Mouse (Mus musculus) c-Kit-positive CD71-positive TER-119-negative erythroid progenitor cells, embryonic 14.5 days (primary cell): ENCODE results near the gene Vmn2r63.
"Not testable (repeated sequence)": the region's sequence is repeated elsewhere in the genome, so short reads cannot be mapped to it uniquely, and the experiment has no call there.

Experiments
- DNase-seq: peaks from one replicate; pipeline ENCODE4 v3.0.0-alpha.2; 2013; ENCODE audit warnings: low read depth

Gene Vmn2r63

GRCm38 (mm10) chr7:42933722-42934121, at the start of gene Vmn2r63:
Gene Vmn2r63 (minus strand): TSS chr7:42933822.
- not testable (repeated sequence) for DNase-seq

- DNase-seq, result no peak
These were observed 47.1 kb upstream of the Vmn2r63 start for GRCm38 (mm10) chr7:42980739-42981138.

- no peak for DNase-seq
These were observed 46.5 kb upstream of the Vmn2r63 start for GRCm38 (mm10) chr7:42980098-42980497.

- DNase-seq, result no peak
These were observed 31.6 kb upstream of the Vmn2r63 start for GRCm38 (mm10) chr7:42965246-42965645.

DNA sequence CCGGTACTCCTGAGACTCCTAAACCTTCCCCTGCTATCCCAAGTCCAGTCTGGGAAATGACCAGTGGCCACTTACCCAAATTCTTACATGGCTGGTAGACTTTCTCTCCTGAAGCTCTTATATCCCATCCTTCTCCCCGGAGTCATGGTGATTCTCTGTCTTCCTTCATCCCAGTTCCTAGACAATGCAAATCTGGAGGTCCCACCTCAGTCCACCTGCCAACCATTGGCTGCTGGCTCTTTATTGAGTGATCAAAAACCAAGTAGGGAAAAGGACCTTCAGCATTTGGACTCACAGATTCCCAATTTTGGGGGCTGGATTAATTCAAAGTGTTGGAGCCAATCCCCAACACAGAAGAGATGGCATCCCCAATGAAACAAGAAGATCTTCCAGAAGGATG, 35.6 kb downstream of the Vmn2r63 start:
- DNase-seq, result not testable (repeated sequence)

DNA sequence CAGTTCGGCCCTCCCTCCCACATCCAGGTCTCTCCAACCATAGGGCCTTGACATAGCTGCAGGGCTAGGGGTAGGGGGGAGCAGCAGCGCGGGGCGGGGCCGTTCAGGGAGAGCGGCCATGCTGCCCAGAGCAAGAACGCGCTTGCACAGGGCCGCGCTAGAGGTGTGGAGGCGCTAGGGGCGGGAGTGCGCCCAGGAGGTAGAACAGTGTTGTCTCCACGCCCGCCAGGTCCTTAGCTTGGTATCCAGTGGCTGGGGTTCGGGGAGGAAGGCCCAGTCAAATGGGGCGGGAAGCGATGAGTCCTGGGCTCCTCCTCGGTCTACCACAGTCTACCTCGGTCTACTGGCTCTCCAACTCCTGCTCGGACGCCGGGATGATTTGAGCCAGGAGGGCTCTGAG, 55.5 kb downstream of the Vmn2r63 start:
- DNase-seq, result no peak

- DNase-seq, result not testable (repeated sequence)
These were observed 66.7 kb downstream of the Vmn2r63 start, which contains the start of gene Gm2381 for GRCm38 (mm10) chr7:42866801-42867458. Gene Gm2381 (minus strand): TSS chr7:42867234.
